Mouse (Mus musculus): Measurements from ENCODE around the gene Rasa3. TPM values are rescaled to one million over a fixed set of nuclear protein-coding genes. Genes with fewer than 3 reads are reported as not detected.

Rasa3 gene
- polyA plus RNA-seq, 1 experiment from 2014 or later, result 11.4 TPM

- no peak overlapping the region for H3K4me2 ChIP-seq (ENCODE audit: low read depth, low read length)
- no peaks in the 10 kb centered on the region for H3K27me3 ChIP-seq (ENCODE audit: insufficient read depth, low read length)
- no peak overlapping the region for H3K9ac ChIP-seq (replicated peaks)
- ATAC-seq (no peak), DNase-seq (no peak)
- peaks cover 11% of the 10 kb centered on the region; the same call in 1 of the 2 replicates for H3K36me3 ChIP-seq (replicated peaks; ENCODE audit: insufficient read depth, low read length)
- no peak for TF ChIP-seq EP300 (IDR thresholded peaks at IDR 0.05; ENCODE audit: low read depth)
- peaks cover 8% of the 10 kb centered on the region; the same call in 1 of the 2 replicates for H3K4me1 ChIP-seq (ENCODE audit: insufficient read depth)
- H3K4me3 ChIP-seq (ENCODE audit: low read depth, low read length), result no peak overlapping the region
- no peaks in the 10 kb centered on the region for H3K9me3 ChIP-seq (ENCODE audit: low read length)
- WGBS (ENCODE audit: insufficient replicate concordance), result 63% methylated on average over 8 of the region's 8 CpGs
- H3K27ac ChIP-seq (ENCODE audit: low read depth), result no peak overlapping the region
Measured at GRCm38 (mm10) chr8:13593340-13593739, 84.1 kb downstream of the Rasa3 start.

DNA sequence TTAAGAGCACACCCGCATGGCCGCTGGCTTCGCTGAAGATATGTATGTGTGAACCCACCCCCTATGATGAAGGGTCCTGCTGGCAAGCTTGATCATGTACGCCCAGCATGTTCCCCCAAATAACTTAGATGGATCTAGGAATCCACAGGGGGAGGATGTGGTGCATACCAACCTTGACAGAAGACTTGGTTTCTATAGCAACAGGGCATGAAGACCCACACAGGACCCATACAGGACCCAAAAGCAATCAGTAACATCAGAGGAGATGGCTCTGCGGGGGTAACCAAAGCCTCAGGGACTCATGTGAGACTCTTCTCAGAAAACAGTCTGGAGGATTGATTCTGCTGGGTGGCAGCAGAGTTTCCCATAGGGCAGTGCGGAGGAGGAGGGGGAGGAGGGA lies 86.2 kb downstream of the Rasa3 start:
- Histone ChIP-seq H3K36me3 (replicated peaks; ENCODE audit: insufficient read depth, low read length) (peaks cover 11% of the 10 kb centered on the region; the same call in 1 of the 2 replicates), H3K27me3 (ENCODE audit: insufficient read depth, low read length) (no peaks in the 10 kb centered on the region), H3K9ac (replicated peaks) (no peak overlapping the region), H3K4me2 (ENCODE audit: low read depth, low read length) (no peak overlapping the region), H3K4me3 (ENCODE audit: low read depth, low read length) (no peak overlapping the region), H3K27ac (ENCODE audit: low read depth) (no peak overlapping the region), H3K9me3 (ENCODE audit: low read length) (no peaks in the 10 kb centered on the region), H3K4me1 (ENCODE audit: insufficient read depth) (peaks cover 8% of the 10 kb centered on the region; the same call in 1 of the 2 replicates)
- DNase-seq (no peak), ATAC-seq (no peak)
- TF ChIP-seq EP300 (IDR thresholded peaks at IDR 0.05; ENCODE audit: low read depth) (no peak), CTCF (IDR thresholded peaks at IDR 0.05; ENCODE audit: low read depth) (no peak)
- 83% methylated on average over 6 of the region's 6 CpGs for WGBS (ENCODE audit: insufficient replicate concordance)

- Histone ChIP-seq H3K9ac (replicated peaks) (no peak overlapping the region), H3K4me3 (ENCODE audit: low read depth, low read length) (no peak overlapping the region), H3K4me2 (ENCODE audit: low read depth, low read length) (no peak overlapping the region), H3K9me3 (ENCODE audit: low read length) (no peaks in the 10 kb centered on the region), H3K36me3 (replicated peaks; ENCODE audit: insufficient read depth, low read length) (peaks cover 17% of the 10 kb centered on the region; the same call in 1 of the 2 replicates), H3K4me1 (ENCODE audit: insufficient read depth) (peaks cover 5% of the 10 kb centered on the region; the same call in 1 of the 2 replicates), H3K27me3 (ENCODE audit: insufficient read depth, low read length) (no peaks in the 10 kb centered on the region), H3K27ac (ENCODE audit: low read depth) (no peak overlapping the region)
- no peak for DNase-seq
- 47% methylated on average over 6 of the region's 6 CpGs for WGBS (ENCODE audit: insufficient replicate concordance)
- TF ChIP-seq EP300 (IDR thresholded peaks at IDR 0.05; ENCODE audit: low read depth) (no peak), CTCF (IDR thresholded peaks at IDR 0.05; ENCODE audit: low read depth) (no peak)
- ATAC-seq, result peak; percentile 48
Measured at GRCm38 (mm10) chr8:13589071-13589470, 88.3 kb downstream of the Rasa3 start.

DNA sequence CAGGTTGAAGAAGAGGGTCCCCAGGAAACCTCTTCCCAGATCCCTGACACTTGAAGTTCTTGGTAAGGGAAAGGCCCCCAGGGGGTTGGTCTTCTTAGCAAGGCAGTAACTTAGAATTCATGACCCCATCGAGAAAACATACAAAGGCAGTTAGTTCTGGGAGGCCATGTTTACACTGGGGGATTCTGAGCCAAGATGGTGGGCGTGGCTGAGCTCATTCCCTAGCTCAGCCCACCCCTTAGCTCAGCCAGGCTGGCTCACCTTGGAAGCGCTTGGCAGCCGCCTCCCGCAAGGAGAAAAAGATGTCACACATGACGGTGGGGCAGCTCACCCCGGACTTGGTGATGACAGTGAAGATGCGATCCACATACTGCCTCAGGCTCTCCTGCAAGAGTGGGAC lies 92.8 kb downstream of the Rasa3 start:
- 84% methylated on average over 8 of the region's 8 CpGs for WGBS (ENCODE audit: insufficient replicate concordance)
- DNase-seq (no peak), ATAC-seq (no peak)
- Histone ChIP-seq H3K9me3 (ENCODE audit: low read length) (peaks cover 8% of the 10 kb centered on the region), H3K27me3 (ENCODE audit: insufficient read depth, low read length) (no peaks in the 10 kb centered on the region), H3K4me2 (ENCODE audit: low read depth, low read length) (no peak overlapping the region), H3K9ac (replicated peaks) (no peak overlapping the region), H3K4me3 (ENCODE audit: low read depth, low read length) (no peak overlapping the region), H3K4me1 (ENCODE audit: insufficient read depth) (no peaks in the 10 kb centered on the region), H3K36me3 (replicated peaks; ENCODE audit: insufficient read depth, low read length) (peaks cover 33% of the 10 kb centered on the region), H3K27ac (ENCODE audit: low read depth) (no peak overlapping the region)
- TF ChIP-seq EP300 (IDR thresholded peaks at IDR 0.05; ENCODE audit: low read depth), result no peak
- TF ChIP-seq CTCF (IDR thresholded peaks at IDR 0.05; ENCODE audit: low read depth), result no peak

GRCm38 (mm10) chr8:13577869-13578268 lies 99.5 kb downstream of the Rasa3 start:
- ATAC-seq (peak; percentile 76), DNase-seq (no peak)
- H3K27ac ChIP-seq (ENCODE audit: low read depth), result no peak overlapping the region
- H3K36me3 ChIP-seq (replicated peaks; ENCODE audit: insufficient read depth, low read length), result peaks cover 23% of the 10 kb centered on the region
- H3K4me3 ChIP-seq (ENCODE audit: low read depth, low read length), result no peak overlapping the region
- H3K4me2 ChIP-seq (ENCODE audit: low read depth, low read length), result 0 out of 2 replicates have a peak overlapping the region, but pooled peaks have one; percentile 22
- H3K9me3 ChIP-seq (ENCODE audit: low read length), result peaks cover 2% of the 10 kb centered on the region
- H3K4me1 ChIP-seq (ENCODE audit: insufficient read depth), result peaks cover 5% of the 10 kb centered on the region; the same call in 1 of the 2 replicates
- no peak overlapping the region for H3K9ac ChIP-seq (replicated peaks)
- 66% methylated on average over 6 of the region's 6 CpGs for WGBS (ENCODE audit: insufficient replicate concordance)
- H3K27me3 ChIP-seq (ENCODE audit: insufficient read depth, low read length), result no peaks in the 10 kb centered on the region
- TF ChIP-seq CTCF (IDR thresholded peaks at IDR 0.05; ENCODE audit: low read depth) (no peak), EP300 (IDR thresholded peaks at IDR 0.05; ENCODE audit: low read depth) (no peak)

GRCm38 (mm10) chr8:13571999-13572398 lies 105.4 kb downstream of the Rasa3 start:
- Histone ChIP-seq H3K4me1 (ENCODE audit: insufficient read depth) (no peaks in the 10 kb centered on the region), H3K27me3 (ENCODE audit: insufficient read depth, low read length) (no peaks in the 10 kb centered on the region), H3K4me2 (ENCODE audit: low read depth, low read length) (no peak overlapping the region), H3K9ac (replicated peaks) (no peak overlapping the region), H3K4me3 (ENCODE audit: low read depth, low read length) (no peak overlapping the region), H3K9me3 (ENCODE audit: low read length) (no peaks in the 10 kb centered on the region), H3K27ac (ENCODE audit: low read depth) (no peak overlapping the region), H3K36me3 (replicated peaks; ENCODE audit: insufficient read depth, low read length) (peaks cover 20% of the 10 kb centered on the region; the same call in 1 of the 2 replicates)
- no peak for ATAC-seq
- TF ChIP-seq EP300 (IDR thresholded peaks at IDR 0.05; ENCODE audit: low read depth) (no peak), CTCF (IDR thresholded peaks at IDR 0.05; ENCODE audit: low read depth) (no peak)
- WGBS (ENCODE audit: insufficient replicate concordance), result 86% methylated on average over 11 of the region's 11 CpGs
- no peak for DNase-seq

DNA sequence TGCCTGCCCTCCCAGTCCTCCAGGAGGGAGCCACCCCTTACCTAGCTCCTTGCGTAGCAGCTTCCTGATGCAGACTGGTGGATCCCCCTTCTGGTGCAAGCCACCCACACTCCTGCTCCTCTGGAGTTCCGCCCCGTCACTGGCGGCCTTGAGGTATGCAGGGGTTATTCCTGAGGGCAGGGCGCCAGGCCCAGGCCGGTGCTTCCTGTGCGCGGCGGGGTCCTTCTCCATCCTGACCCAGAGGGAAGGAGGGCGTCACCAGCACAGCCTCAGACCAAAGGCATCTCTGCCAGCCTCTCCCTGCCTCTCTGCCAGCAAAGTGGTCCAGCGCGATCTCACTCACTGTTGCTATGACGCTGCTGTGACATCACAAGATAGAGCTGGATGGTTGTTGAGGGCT lies 115.3 kb downstream of the Rasa3 start, which contains the start of gene 1700029H14Rik:
1700029H14Rik (minus strand) TSS at position 344 of the 400 bp plus-strand sequence.
- no peak for DNase-seq

More for the DNA sequence above, 115.3 kb downstream of the Rasa3 start, which contains the start of gene 1700029H14Rik:
- ATAC-seq, result no peak
- Histone ChIP-seq H3K27me3 (ENCODE audit: insufficient read depth, low read length) (no peaks in the 10 kb centered on the region), H3K4me2 (ENCODE audit: low read depth, low read length) (no peak within 1 kb of the TSS), H3K9ac (replicated peaks) (no peak within 1 kb of the TSS), H3K27ac (ENCODE audit: low read depth) (no peak within 1 kb of the TSS), H3K4me1 (ENCODE audit: insufficient read depth) (no peaks in the 10 kb centered on the region), H3K36me3 (replicated peaks; ENCODE audit: insufficient read depth, low read length) (no peaks in the 10 kb centered on the region), H3K4me3 (ENCODE audit: low read depth, low read length) (no peak within 1 kb of the TSS), H3K9me3 (ENCODE audit: low read length) (no peaks in the 10 kb centered on the region)
- TF ChIP-seq CTCF (IDR thresholded peaks at IDR 0.05; ENCODE audit: low read depth), result no peak
- TF ChIP-seq EP300 (IDR thresholded peaks at IDR 0.05; ENCODE audit: low read depth), result no peak
- 39% methylated on average over 13 of the region's 13 CpGs for WGBS (ENCODE audit: insufficient replicate concordance)
